Mouse (Mus musculus): ENCODE results near the gene Bpifb5.
"Not testable (repeated sequence)": the region's sequence is repeated elsewhere in the genome, so short reads cannot be mapped to it uniquely, and the experiment has no call there.

Bpifb5 gene

DNA sequence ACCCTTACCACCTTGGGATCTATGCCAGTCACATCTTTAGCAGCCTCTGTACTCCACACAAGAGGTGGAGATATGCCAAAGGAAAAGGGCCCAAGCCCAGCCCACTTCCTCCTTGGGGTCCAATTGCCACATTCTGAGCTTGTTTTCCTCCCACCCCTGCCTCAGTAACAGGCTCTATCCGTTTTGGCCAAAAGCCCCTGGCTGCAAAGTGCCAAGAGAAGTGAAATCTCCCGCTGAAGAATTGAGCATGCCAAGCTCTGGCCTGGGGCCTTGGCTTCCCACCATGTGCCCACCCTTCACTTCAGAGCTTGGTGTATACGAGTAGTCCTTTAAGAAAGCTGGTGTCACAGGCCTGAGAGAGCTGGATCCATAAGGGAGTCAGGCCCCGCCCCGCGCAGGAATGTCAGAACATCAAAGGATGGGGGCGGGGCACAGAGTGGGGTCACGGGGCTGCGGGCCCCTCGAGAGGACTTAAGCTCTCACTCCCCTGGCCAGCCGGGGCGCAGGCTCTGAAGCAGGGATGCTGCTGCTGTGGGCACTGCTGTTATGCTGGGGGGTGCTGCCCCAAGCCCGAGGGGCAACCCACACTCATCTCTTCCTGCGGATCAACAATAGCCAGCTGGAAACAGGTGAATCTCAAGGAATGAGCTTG lies at the start of gene Bpifb5:
TSS of gene Bpifb5 (plus strand) at position 478 of the 652 bp plus-strand sequence.
- in situ Hi-C loops (cut with MboI, MseI): no loop called here

DNA sequence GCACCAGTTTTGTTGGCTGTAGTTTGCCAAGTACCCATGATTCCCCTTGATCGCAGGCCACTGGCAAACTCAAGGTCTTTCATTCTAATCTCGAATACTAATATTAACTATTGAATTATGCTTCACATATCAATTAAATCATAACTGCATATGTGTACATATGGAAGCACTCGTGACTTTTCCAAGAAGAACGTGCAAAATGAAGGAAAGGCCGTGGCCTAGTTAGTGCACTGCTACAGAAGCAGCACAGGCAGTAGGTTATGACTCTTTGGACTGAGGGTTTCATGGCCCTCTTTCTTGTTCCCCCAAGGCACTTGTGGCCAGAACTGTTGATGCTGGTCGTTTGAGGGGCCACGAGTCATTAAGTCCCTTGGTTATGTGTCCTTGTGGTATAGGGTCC lies 41.6 kb upstream of the Bpifb5 start:
- in situ Hi-C loops (cut with MboI, MseI): not testable (repeated sequence)

DNA sequence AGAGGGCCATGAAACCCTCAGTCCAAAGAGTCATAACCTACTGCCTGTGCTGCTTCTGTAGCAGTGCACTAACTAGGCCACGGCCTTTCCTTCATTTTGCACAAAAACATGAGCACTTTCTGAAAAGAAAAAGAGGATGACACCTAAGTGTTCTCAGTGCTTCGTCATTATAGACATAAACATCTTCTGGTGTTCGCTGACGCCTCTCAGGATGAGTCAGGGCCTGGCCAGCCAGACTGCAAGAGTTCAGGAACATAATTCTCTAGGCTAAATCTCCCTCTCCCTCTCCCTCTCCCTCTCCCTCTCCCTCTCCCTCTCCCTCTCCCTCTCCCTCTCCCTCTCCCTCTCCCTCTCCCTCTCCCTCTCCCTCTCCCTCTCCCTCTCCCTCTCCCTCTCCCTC lies 40.5 kb upstream of the Bpifb5 start:
- in situ Hi-C loops (cut with MboI, MseI): not testable (repeated sequence)

DNA sequence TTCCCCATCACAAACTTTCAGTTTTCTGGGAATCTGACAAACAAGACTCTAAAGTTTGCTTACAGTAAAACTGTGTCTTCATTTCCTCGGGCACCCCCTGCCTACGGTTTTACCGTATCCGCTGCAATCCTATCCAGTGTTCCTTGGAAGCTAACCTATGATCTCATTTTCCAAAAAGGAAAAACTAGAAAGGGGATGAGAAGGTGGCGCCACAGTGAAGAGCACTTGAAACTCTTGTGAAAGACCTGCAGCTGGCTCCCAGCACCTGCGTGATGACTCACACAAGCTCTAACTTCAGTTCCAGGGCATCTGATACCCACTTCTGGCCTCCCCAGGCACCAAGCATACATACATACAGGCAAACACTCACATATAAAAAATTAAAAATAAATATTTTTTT lies 38.2 kb upstream of the Bpifb5 start:
- in situ Hi-C loops (cut with MboI, MseI): no loop called here

DNA sequence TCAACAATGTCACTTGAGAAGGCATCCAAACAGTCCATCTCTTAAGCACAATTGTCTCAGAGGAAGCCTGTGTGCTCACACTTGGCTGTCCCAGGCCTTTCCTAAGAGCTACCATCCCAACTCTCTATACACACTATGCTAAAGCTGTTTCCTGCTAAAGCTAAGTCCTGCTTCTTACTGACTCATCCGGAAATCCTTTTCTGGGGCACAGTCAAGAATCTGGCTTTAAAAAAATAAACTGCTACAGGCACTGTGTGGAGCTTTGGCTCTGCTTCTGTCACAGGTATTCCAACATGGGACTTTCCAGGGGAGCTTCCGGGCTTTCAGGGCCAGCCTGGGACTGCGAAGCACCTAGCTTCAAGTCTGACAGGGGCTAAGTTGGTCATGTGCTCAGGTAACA lies 37.8 kb upstream of the Bpifb5 start:
- in situ Hi-C loops (cut with MboI, MseI): no loop called here

DNA sequence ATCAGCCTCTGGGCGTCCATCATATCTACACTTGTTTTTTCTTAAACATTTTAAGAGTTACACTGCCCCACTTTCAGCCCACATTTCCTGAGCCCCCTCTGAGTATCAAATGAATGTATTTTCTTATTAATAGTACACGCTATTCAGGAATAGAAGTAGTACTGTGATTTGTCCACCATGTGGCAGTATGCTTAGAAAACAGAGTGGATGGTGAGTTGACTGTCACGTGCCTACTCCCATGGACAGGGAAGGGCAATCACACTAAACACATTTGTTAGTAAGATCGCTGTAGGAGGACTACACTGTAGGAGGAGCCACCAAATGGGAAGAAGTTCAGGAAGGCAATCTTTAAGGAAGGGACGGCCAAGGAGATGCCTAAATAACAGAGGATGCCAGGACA lies 36.1 kb upstream of the Bpifb5 start:
- in situ Hi-C loops (cut with MboI, MseI): no loop called here

DNA sequence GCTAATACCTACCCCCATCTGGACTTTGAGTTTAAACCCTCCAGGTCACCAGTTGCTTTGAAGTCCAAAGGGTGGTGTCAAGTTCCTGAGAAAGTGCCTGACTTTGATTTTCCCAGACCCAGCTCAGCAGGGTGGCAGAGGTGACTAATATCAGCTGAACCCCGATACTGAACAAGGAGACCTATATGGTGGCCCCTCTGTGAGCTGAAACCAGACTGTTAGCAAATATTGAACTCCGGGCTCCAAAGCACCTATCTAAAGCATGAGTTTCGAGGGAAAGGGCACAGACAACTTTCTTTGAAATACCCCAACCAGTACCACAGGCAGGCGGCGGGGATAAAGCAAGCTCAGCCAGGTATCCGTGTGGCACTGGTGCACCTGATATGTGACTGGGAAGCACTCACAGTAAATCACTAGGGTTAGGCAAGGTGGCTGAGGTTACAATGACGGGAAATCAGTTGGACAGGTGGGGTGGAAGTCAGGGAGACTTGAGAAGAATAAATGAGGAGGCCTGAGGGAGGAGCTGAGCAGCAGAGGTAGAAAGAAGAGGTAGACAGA lies 33.6 kb upstream of the Bpifb5 start:
- in situ Hi-C loops (cut with MboI, MseI): no loop called here

DNA sequence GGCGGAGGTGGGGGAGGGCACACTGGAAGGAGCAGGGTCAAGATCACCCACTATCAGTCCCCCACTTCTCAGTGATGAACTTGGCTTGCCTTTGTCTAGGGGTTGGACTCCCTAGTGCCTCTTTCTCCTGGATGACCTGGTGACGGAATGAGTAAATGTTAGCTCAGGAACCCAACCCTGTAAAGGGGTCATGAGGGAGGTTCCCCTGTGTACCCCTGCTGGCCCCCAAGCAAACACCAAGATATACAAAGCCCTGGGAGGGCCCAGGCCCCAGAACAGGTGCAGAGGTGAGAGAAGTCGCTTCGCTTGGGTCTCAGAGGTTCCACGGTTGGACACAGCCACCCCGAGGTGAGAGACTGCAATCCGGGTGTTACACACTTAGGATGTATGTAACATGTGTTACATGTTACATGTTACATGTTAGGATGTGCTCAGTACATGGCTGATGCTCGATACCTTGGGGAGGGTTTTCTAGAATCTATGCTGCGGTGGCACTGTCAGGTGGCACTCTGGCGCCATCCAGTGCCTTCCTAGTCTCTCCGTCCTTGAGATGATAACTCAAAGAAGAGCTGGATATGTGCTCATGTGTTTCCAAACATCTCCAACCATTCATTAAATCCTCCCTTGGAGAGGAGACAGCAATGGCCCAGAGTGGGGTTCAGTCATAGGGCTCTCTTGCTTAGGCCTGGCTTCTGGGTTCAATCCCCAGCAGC lies 32.8 kb upstream of the Bpifb5 start, which contains the start of gene Bpifb1:
TSS of gene Bpifb1 (plus strand) at position 273 of the 713 bp plus-strand sequence.
- in situ Hi-C loops (cut with MboI, MseI): no loop called here

DNA sequence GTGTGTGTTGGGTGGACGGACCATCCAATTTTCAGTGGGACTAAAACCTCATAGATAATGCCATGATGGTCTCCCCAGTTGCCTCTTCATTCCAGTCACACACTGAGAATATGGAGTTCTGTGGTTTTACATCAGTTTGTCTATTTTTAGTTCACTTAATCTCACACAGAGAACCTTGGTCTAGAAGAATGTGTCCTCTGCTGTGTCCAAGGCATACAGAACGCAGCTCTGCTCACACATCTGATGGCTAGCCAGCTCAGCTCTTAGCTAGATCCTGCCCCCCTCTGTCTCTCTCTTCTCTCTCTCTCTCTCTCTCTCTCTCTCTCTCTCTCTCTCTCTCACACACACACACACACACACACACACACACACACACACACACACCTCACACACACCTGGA lies 31.4 kb upstream of the Bpifb5 start:
- in situ Hi-C loops (cut with MboI, MseI): no loop called here

DNA sequence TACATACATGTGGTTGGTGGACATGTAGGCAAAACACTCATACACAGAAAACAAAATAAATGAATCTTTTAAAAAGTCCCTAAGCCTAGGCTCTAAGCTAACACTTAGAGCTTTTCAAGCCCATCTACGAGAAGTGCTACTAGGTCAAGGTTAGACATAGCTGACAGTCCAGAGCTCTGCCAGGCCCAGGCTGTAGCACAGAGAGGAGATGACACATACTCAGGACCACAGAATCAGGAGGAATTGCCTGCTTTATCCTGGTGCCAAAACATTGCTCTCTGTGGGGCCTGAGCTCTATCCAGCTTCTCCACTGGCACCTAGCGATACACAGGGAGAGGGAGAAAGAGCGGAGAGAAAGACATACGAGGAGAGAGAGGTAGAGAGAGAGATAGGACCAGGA lies 30.5 kb upstream of the Bpifb5 start:
- in situ Hi-C loops (cut with MboI, MseI): no loop called here

DNA sequence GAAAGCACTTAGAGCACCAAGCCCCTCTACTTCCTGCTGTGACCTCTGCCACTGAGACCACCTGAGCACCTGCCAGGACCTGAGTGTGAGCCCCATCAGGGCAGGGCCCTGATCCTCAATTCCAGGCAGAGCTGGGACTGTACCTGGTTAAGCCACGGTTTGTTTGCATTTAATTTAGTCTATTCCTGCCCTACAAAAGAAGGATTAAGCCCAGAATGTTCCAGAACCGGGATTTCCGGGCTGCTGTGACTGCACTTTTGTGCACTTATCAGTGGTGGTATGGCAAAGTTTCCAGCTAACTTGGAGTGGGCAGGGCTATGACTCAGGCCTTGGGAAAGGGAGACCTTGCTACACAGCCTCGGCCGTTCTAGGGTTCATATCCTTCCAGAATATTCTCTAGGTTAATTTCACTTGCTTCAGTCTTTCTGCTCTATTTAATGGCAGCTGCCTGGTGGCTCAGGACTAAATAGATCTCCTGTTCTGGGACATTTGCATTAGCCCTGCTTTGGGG lies 29.5 kb upstream of the Bpifb5 start:
- in situ Hi-C loops (cut with MboI, MseI): no loop called here

DNA sequence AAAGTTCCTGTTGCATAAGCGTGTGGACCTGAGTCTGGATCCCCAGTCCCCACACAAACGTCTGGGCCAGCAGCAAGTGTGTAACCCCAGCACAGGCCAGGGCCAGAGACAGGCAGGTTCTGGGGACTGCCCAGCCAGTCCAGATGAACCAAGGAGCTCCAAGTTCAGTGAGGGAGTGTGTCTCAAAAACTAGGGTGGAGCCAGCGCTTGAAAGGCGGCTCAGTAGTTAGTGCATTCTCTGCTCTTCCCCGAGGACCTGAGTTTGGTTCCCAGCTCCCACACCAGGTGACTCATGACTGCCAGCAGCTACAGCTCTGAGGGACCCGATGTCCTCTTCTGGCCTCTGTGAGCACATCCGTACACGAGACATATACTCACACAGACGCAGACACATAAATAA lies 26.5 kb upstream of the Bpifb5 start:
- in situ Hi-C loops (cut with MboI, MseI): no loop called here

DNA sequence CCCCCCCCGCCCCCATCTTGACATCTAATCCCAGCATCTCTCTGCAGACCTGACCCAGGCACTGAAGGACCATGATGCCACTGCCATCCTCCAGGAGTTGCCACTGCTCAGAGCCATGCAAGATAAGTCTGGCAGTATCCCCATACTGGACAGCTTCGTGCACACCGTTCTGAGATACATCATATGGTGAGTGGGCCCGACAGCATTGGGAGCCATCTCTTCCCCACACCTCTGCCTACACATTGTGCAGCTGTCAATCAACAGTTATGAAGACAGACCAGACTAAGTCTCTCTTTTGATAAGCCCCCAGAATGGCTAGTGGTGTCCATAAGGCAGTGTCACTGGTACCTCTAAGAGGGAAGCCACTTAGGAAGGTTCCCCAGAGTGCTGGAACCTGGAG lies 18.9 kb upstream of the Bpifb5 start:
- in situ Hi-C loops (cut with MboI, MseI): no loop called here

DNA sequence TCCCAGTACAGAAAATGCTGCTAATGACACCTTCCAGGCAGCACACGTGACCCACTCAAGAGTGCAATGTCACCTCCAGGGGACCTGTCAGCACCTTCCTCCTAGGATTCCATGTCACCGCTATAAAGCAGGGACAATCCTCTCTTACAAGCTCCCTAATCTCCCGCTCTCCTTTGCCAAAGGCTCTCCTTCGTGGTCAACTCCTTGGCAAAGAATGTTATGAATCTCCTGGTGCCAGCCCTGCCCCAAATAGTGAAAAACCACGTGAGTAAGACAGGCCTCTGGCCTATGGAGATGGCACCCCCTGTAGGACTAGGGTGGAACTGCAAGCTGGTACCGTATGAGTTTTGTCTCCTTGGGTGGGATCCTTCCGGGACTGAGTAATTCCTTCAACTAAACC lies 16.6 kb upstream of the Bpifb5 start:
- in situ Hi-C loops (cut with MboI, MseI): no loop called here

DNA sequence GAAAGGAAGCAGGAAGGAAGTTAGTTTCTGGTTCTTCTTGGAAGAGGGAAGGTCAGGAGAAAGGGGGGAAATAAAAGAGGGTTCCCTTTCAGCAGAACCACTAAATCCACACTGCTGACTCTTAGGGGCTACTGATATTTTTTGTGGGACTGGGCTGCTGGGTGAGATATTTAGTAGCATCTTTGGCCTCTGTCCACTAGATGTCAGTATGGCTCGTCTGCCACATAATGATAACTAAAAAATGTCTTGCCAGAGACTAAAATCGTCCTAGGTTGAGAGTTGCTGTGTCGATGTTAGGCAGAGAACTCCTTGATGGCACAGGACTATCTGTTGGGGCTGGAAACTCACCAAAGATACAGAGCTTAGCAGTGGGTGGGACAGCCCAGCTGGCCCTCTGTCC lies 14.4 kb upstream of the Bpifb5 start:
- in situ Hi-C loops (cut with MboI, MseI): no loop called here

DNA sequence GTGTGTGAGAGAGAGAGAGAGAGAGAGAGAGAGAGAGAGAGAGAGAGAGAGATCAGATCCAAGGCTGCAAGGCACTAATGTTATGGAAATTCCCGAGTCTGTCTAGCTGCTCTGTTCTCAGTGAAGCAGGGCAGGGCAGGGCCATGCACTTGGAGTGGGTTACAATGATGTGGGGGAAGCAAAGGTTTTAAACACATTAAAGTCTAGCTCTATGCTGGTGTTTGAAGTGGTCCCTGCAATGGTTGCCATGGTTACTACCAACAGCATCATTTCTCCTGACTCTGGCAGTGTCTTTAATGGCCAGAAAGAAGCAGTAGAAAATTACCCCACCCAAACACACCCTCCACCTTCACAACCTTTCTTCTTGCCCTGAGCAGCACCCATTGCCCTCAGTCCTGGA lies 12.4 kb upstream of the Bpifb5 start:
- in situ Hi-C loops (cut with MboI, MseI): loop anchor here (5.0 kb wide), 1 partner anchor 166 kb away; no protein-coding TSS in a partner anchor

DNA sequence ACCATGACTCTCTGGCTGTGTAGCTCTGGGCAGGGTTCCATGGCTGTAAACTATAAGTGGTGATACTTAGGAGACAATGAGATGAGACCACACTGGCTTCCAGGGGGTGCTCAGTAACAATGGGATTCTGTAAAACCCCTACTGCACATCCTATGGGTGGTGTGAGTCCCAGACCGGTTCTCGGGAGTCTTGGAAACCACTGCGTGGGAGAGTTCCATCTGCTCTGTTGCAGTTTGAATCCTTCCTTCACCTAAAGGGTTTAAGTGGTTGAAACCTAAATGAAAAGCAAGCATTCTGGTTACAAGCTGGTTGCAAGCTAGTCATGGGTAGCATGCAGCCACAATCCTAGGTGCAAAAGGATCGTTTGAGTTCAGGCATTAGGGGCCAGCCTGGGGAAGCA lies 11.7 kb upstream of the Bpifb5 start:
- in situ Hi-C loops (cut with MboI, MseI): loop anchor here (5.0 kb wide), 1 partner anchor 165 kb away; no protein-coding TSS in a partner anchor

DNA sequence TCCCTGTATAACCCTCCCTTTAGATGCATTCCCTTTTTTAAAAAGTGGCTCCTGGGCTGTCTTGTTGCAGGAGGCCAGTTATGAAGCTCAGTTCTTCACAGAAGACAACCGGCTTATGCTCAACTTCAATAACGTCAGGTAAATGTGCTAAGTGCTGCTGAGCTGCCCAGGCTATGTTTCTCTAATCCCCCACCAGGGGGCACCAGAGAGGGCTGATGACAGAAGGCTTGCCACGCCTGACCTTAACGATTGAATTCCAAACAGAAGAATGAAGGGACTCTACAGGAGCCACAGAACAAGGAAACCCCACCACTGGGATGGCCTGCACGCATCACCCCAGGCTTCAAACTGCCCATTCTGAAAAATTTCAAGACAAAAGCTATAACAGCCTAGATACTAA lies 8.4 kb upstream of the Bpifb5 start:
- in situ Hi-C loops (cut with MboI, MseI): loop anchor here (5.0 kb wide), 1 partner anchor 77 kb away; no protein-coding TSS in a partner anchor

DNA sequence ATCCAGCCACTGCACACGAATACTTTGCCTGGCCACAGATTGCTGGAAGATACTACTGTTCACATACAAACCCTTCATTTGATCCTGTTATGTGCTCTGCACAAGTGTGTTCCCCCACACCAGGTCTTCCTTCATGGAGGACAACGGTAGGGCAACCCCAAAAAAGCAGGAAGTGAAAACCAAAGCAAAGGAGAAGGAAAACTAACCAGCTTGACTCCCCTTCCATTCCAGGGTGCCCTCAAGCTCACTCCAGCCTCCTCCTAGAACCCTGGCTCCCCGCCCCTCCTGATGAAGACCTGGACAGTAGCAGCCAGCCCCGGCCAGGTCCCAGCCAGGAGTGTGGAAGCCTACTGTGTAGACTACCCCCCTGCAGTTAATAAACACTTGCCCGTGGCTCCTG lies 3.6 kb upstream of the Bpifb5 start:
- in situ Hi-C loops (cut with MboI, MseI): loop anchor here (5.0 kb wide), 1 partner anchor 72 kb away; no protein-coding TSS in a partner anchor

DNA sequence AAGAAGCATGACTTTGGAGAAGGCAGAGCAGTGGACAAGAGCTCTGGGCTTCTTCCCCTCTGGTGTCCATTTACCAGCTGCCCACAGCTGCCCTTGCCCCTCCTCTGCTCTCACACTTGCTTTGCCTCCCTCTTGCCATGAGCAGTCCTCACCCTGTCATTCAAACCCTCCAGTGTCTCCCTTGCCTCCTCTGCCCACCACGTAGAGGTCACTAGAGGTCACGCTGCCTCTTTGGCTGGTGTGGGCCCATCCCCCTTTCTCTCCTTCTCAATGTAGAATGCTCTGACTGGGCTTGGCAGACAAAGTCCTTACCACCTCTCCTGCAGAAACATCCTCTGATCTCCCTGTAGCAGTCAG lies 353 bp downstream of the Bpifb5 start:
- in situ Hi-C loops (cut with MboI, MseI): no loop called here

DNA sequence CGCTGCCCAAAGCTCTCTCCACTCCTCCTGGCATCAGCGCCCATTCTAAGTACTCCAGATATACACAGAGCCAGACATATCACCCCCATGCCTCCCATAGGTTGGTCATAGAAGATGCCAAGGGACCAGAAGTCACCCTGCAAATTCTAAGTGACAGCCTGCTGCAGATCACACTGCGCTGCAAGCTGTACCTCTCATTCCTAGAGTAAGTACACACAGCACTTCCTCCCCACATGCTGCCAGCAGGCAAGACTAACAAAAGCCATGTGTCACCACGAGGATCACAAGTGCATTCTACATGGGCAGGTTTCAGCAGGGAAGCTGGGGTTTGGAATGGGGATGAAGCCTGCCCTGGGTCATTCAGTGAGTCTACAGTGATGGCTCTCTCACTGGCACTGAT lies 3.4 kb downstream of the Bpifb5 start:
- in situ Hi-C loops (cut with MboI, MseI): no loop called here

DNA sequence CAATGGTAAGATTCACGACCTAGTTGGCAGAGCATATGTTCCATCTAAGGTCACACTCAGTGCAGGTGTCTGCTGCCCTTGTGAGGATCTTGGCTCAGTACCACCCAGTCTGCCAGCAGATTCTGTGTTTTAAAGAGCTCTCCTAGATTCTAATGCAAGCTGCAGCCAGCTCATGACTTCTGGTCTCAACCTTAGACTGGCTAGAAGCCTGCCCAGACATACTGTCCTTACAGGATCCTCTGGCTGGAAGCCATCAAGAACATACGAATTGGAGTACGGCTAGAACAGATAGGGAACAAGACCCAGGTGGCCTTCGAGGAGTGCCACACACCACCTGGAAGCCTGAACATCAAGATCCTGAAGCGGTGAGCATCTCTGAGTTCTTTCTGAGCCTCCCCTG lies 4.3 kb downstream of the Bpifb5 start:
- in situ Hi-C loops (cut with MboI, MseI): no loop called here

DNA sequence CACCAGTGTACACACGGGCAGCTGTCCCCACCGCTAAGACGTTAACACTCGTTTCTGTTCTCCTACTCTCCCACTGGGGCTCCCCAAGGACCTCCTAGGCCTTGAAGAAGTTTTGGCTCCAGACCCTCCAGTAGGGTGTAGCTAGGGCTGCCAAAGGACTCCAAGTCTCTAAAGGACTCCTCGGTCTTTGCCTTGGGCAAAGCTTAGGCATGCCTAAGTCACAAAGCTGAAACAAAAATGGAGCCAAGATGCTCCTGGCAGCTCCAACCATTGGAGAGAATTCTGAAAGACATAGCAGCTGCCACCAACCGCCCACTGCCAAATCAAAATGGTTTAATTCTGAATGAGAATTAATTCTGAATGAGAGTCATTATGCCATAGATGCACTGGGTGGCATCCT lies 9.9 kb downstream of the Bpifb5 start:
- in situ Hi-C loops (cut with MboI, MseI): no loop called here
